Mouse (Mus musculus) cerebellum, adult 11 months (tissue): ENCODE data around the gene Pfkp.

Source experiments
- DNase-seq: peaks from one replicate; pipeline ENCODE4 v3.0.0; 2022

Gene Pfkp

GRCm38 (mm10) chr13:6636520-6636919, 12.1 kb downstream of the Pfkp start:
- no peak for DNase-seq

- no peak for DNase-seq
Measured at GRCm38 (mm10) chr13:6635138-6636076, 13.2 kb downstream of the Pfkp start.

DNA sequence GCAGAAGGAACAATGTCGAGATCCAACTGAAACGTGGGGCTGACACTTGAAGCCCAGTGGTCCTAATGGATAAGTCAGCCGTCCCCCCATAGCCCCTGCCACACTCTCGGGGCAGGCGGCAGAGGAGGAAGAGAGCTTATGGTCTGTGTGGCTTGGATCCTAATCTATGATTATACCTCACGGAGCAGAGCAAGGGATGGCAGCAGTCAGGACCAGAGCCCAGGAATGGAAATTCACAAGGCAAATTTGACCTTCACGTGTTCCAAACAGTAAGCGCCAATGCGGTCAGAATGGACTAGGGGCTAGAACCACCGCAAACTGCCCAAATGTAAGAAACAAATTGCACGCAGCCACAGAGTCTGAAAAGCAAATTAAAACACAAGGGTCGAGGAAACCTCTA, 14.5 kb downstream of the Pfkp start:
- DNase-seq: no peak

GRCm38 (mm10) chr13:6633524-6633923, 15.1 kb downstream of the Pfkp start:
- no peak for DNase-seq

DNA sequence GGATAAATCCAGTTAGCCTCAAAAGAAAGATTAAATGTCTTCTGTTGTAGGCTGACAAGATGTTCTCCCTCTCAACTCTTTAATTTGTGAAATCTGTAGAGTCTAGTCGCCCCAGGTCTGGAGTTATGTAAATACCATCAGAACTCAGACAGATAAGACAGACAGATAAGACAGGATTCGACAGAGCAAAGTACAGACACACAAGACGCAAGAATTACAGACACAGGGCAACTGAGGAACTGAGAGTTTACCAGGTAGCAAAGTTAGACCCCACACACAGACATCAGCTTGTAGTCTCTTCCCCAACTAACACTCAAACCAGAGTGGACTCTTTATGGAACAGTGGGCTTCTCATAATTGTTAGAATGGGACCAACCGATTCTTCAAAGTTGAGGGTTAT, 15.6 kb downstream of the Pfkp start:
- no peak for DNase-seq

- no peak for DNase-seq
Measured at GRCm38 (mm10) chr13:6632513-6632912, 16.1 kb downstream of the Pfkp start.

- DNase-seq: no peak
Measured at GRCm38 (mm10) chr13:6631772-6632510, 16.6 kb downstream of the Pfkp start.

DNA sequence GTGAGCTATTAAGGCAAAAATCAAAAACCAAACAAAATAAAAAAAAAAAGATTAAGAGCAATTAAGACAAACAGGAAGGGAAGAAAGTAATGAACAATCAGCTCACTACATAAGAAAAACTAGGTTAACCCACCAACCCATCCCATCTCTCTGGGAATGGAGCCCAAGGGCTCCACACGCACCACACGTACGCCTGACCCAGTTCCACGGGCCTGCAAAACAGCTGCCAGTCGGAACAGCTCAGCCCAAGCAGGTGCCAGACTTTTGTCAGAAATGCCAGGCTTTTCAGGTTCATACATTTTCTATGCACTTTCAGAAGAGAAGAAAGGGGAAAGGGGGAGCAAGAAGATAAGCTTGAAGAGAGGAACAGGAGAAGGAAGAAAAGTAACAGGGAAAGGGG, 17.9 kb downstream of the Pfkp start:
- DNase-seq: no peak

DNA sequence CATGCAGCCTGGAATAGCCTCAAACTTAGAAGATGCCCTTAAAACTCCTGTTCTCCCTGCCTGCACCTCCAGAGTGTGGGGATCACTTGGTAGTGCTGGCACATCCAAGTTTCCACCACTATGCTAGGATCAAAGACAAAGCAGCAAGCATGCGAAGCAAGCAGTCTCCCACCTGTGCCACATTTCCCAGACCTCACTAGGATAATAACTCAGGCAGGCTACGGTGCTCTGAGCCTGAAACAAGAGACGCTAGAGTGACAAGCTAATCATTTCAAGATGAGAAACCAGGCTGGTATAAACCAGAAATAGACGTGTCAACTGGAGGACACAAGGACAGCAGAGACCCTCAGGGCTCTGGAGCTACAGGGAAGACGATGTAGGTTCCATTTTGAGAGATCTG, 18.6 kb downstream of the Pfkp start:
- DNase-seq: no peak

- DNase-seq: no peak
Measured at GRCm38 (mm10) chr13:6628998-6629764, 19.4 kb downstream of the Pfkp start.

- DNase-seq: no peak
Measured at GRCm38 (mm10) chr13:6628261-6628660, 20.3 kb downstream of the Pfkp start.

- DNase-seq: no peak
Measured at GRCm38 (mm10) chr13:6627352-6627751, 21.2 kb downstream of the Pfkp start.

DNA sequence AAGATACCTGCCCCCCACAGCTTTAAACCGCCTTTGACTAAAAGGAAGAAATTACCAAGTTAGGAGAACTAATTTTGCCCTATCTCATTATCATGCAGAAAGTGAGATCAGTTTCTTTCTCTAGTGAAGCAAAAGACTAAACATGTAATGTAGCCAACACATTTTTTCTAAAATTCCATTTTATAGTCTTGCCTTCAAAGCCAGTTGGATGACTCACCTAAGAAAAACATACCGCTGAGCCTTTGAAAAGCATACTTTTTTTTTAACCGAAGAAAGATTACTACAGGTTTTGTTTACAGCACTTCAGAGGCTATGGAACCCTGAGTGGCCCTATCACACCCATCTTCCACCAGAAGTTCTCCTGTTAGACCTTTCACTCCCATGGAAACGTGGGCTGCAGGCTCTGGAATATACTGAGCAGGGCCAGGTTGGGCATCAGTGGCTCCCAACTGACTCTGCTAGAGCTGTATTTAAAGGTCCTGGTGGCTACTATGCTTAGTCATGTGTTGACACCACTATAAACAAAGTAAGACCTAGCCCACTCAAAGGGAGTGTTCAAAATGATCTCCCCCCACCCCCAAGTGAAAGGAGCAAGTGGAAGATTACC, 22.0 kb downstream of the Pfkp start:
- no peak for DNase-seq

- no peak for DNase-seq
Measured at GRCm38 (mm10) chr13:6625942-6626341, 22.6 kb downstream of the Pfkp start.

GRCm38 (mm10) chr13:6624604-6625003, 24.0 kb downstream of the Pfkp start:
- DNase-seq: no peak

DNA sequence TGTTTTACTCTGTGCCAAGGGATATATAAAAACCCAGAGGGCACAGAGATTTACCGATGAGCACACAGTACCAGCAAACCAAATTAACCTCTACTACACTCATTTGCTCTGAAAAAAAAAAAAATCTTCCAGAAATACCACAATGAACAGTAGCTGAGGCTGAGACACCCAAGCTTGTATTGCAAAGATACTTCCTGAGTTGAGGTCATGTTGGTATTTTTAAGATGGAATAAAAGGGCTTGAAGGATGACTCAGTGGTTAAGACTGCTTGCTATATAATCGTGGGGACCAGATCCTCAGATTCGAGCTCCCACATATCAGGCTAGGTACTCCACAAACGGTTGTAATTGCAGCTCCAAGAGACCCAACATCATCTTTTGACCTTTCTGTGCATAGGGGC, 24.5 kb downstream of the Pfkp start:
- no peak for DNase-seq

DNA sequence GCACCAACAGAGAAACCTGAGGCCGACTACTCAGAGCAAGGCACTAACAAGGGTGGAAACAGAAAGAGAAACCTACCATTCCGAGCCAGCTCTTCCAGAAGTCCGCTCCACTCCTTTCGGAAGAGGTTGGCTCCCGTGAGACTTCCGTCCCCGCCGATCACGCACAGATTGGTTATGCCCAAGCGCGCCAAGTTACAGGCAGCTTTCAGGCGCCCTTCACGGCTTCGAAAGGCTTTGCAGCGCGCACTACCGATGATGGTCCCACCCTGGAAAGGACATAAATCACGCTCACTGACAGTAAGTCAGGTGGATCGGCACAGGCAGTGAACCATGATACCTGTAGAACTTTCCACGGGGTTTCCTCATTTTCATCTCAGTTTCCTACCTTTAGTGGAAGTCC, 26.7 kb downstream of the Pfkp start:
- DNase-seq: no peak

- DNase-seq: no peak
Measured at GRCm38 (mm10) chr13:6620250-6620649, 28.3 kb downstream of the Pfkp start.

- DNase-seq: no peak
Measured at GRCm38 (mm10) chr13:6618711-6619110, 29.9 kb downstream of the Pfkp start.

GRCm38 (mm10) chr13:6613690-6614445, 34.7 kb downstream of the Pfkp start:
- DNase-seq: no peak

DNA sequence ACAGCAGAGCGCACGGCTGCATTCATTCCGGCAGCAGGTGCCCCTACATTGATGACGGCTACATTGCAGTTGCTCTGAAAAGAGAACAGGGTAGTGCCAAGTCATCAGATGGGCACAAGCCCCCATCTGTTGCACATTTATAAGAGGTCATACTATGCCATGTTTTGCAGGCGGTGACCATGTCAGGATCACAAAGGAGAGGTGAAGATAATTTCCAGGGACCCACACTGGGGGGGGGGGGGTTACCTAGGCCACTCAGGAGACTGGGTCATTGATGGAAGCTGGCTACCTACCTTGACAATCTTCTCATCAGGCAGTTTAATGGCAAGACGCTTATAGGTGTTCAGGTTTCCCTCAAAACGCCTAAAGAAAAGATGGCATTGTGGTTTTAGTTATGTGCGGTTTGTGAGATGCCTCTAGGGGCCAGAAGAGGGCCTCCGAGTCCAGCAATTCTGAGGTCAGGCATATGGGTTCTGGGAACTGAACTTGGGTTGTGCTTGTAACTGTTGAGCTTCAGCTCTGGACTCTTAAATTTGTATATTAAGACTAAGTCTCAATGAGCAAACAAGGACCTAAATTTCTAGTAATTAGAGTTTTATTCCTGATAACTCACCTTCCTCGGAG, 45.7 kb downstream of the Pfkp start:
- DNase-seq: no peak

GRCm38 (mm10) chr13:6601676-6602075, 46.9 kb downstream of the Pfkp start:
- DNase-seq: no peak
